Mouse (Mus musculus) intestine, embryonic 15.5 days (tissue): ENCODE results near the gene Coq10a. TPM values are rescaled to one million over a fixed set of nuclear protein-coding genes. Genes with fewer than 3 reads are reported as not detected.

Experiments
- ATAC-seq: fragments of 200-750 bp; cut with Nextera tagmentation; 2 replicates; pipeline ENCODE4 v1.8.0; 2017; ENCODE audit warnings: moderate TSS enrichment, moderate library complexity
- H3K27ac ChIP-seq: fragments of 300-500 bp; sonication (generic); 2 replicates; pipeline ENCODE4 v1.5.1; 2015; ENCODE audit warnings: mild to moderate bottlenecking, inconsistent platforms
- H3K27me3 ChIP-seq: fragments of 300-500 bp; sonication (generic); replicated peaks from 2 replicates; pipeline ENCODE4 v1.6.1; 2015; ENCODE audit warnings: inconsistent platforms
- H3K36me3 ChIP-seq: fragments of 300-500 bp; sonication (generic); 2 replicates; pipeline ENCODE4 v1.6.1; 2015; ENCODE audit warnings: inconsistent platforms
- H3K4me1 ChIP-seq: fragments of 300-500 bp; sonication (generic); replicated peaks from 2 replicates; pipeline ENCODE4 v1.6.1; 2015; ENCODE audit warnings: inconsistent platforms
- H3K4me2 ChIP-seq: fragments of 300-500 bp; sonication (generic); replicated peaks from 2 replicates; pipeline ENCODE4 v1.6.1; 2015; ENCODE audit warnings: mild to moderate bottlenecking, inconsistent platforms
- H3K4me3 ChIP-seq: fragments of 300-500 bp; sonication (generic); replicated peaks from 2 replicates; pipeline ENCODE4 v1.5.1; 2015; ENCODE audit warnings: inconsistent platforms
- H3K9ac ChIP-seq: fragments of 300-500 bp; sonication (generic); 2 replicates; pipeline ENCODE4 v1.6.1; 2015; ENCODE audit warnings: inconsistent platforms
- H3K9me3 ChIP-seq: fragments of 300-500 bp; sonication (generic); 2 replicates; pipeline ENCODE4 v1.6.1; 2016; ENCODE audit warnings: inconsistent platforms
- WGBS: fragments of 180-500 bp; shearing (Covaris S2); methylation state at CpG from one replicate; pipeline ENCODE4 v1.1.7; 2015; 5-methylcytosine and 5-hydroxymethylcytosine counted together
- polyA plus RNA-seq: library from polyadenylated mRNA; unstranded; fragments of >200 nt; fragmentation: Nextera tagmentation; extraction: Ambion mirVana; gene quantifications from 2 replicates; pipeline ENCODE4 v1.2.1, GENCODE M21; 2015

Coq10a gene
- 13.7 TPM in 2 replicates for polyA plus RNA-seq

- no peaks in the 10 kb centered on the region for H3K9me3 ChIP-seq
- H3K27ac ChIP-seq = peak within 1 kb of the TSS; percentile 95
- H3K4me1 ChIP-seq = peaks cover 15% of the 10 kb centered on the region
- under 1% methylated on average over 81 of the region's 87 CpGs for WGBS
- no peaks in the 10 kb centered on the region for H3K27me3 ChIP-seq
- H3K4me3 ChIP-seq = peak within 1 kb of the TSS; percentile 64
- H3K9ac ChIP-seq = peak within 1 kb of the TSS; percentile 75
- H3K4me2 ChIP-seq = peak within 1 kb of the TSS; percentile 93
- peak; percentile 94 for ATAC-seq
- peaks cover 1% of the 10 kb centered on the region; the same call in 1 of the 2 replicates for H3K36me3 ChIP-seq
Observed at GRCm38 (mm10) chr10:128368402-128369217, at the start of gene Coq10a. TSS of gene Coq10a (minus strand) at chr10:128368997.

GRCm38 (mm10) chr10:128414848-128415247 lies 46.1 kb upstream of the Coq10a start:
- Histone ChIP-seq H3K27ac (peak overlapping the region; percentile 80), H3K9ac (no peak overlapping the region), H3K27me3 (no peaks in the 10 kb centered on the region), H3K9me3 (no peaks in the 10 kb centered on the region), H3K4me3 (no peak overlapping the region), H3K36me3 (peaks cover 21% of the 10 kb centered on the region), H3K4me2 (peak overlapping the region; percentile 93; the same call in 1 of the 2 replicates), H3K4me1 (peaks cover 31% of the 10 kb centered on the region)
- WGBS = 78% methylated on average over 5 of the region's 5 CpGs
- peak; percentile 35 for ATAC-seq

- Histone ChIP-seq H3K9ac (peak overlapping the region; percentile 14; the same call in 1 of the 2 replicates), H3K4me1 (peaks cover 38% of the 10 kb centered on the region), H3K36me3 (peaks cover 13% of the 10 kb centered on the region), H3K4me3 (peak overlapping the region; percentile 96; the same call in 1 of the 2 replicates), H3K27me3 (no peaks in the 10 kb centered on the region), H3K27ac (peak overlapping the region; percentile 51; the same call in 1 of the 2 replicates), H3K4me2 (peak overlapping the region; percentile 93), H3K9me3 (no peaks in the 10 kb centered on the region)
- 58% methylated on average over 1 of the region's 1 CpGs for WGBS
- ATAC-seq = no peak
Observed at GRCm38 (mm10) chr10:128413076-128413475, 44.3 kb upstream of the Coq10a start.

DNA sequence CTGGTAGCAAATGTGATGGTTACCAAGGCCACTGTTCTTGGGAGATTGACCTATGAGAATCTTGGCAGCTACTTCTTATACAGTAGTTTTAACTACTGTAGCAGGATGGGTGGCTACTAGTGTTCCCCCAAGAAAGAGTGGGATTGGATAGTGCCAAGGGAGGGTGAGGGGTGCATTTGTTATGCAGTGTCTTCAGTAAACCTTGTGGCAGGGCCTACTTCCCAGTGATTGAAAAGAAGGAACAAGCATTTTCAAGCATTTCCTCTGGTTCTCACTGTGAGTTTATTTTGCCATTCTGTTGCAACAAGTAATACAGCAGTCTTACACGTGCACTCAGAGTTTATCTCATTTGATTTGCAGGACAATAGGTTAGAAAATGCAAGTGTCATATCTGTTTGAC lies 43.8 kb upstream of the Coq10a start:
- Histone ChIP-seq H3K27ac (peak overlapping the region; percentile 98), H3K4me1 (peaks cover 38% of the 10 kb centered on the region), H3K9me3 (no peaks in the 10 kb centered on the region), H3K4me2 (peak overlapping the region; percentile 93), H3K4me3 (peak overlapping the region; percentile 96), H3K27me3 (no peaks in the 10 kb centered on the region), H3K9ac (peak overlapping the region; percentile 14; the same call in 1 of the 2 replicates), H3K36me3 (peaks cover 13% of the 10 kb centered on the region)
- ATAC-seq = no peak
- 30% methylated on average over 1 of the region's 1 CpGs for WGBS

DNA sequence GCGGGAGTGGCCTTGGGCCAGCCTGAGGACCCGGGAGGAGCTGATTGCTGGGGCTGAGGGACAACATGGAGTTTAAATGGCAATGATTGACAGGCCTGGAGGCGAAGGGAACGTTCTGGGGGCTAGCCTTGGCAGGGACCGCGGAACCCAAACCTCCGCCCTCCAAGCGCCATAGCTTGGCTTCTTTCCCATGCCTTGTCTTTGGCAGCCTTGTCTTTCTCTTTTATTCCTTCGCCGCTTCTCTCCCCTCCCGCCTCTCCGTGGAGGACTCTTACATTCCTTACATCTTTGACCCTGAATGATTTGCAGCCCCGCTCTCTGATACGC lies 43.2 kb upstream of the Coq10a start:
- Histone ChIP-seq H3K9me3 (no peaks in the 10 kb centered on the region), H3K27me3 (no peaks in the 10 kb centered on the region), H3K4me1 (peaks cover 38% of the 10 kb centered on the region), H3K27ac (peak overlapping the region; percentile 98), H3K9ac (peak overlapping the region; percentile 84), H3K36me3 (peaks cover 13% of the 10 kb centered on the region), H3K4me2 (peak overlapping the region; percentile 93), H3K4me3 (peak overlapping the region; percentile 96)
- 0% methylated on average over 14 of the region's 14 CpGs for WGBS
- no peak for ATAC-seq

DNA sequence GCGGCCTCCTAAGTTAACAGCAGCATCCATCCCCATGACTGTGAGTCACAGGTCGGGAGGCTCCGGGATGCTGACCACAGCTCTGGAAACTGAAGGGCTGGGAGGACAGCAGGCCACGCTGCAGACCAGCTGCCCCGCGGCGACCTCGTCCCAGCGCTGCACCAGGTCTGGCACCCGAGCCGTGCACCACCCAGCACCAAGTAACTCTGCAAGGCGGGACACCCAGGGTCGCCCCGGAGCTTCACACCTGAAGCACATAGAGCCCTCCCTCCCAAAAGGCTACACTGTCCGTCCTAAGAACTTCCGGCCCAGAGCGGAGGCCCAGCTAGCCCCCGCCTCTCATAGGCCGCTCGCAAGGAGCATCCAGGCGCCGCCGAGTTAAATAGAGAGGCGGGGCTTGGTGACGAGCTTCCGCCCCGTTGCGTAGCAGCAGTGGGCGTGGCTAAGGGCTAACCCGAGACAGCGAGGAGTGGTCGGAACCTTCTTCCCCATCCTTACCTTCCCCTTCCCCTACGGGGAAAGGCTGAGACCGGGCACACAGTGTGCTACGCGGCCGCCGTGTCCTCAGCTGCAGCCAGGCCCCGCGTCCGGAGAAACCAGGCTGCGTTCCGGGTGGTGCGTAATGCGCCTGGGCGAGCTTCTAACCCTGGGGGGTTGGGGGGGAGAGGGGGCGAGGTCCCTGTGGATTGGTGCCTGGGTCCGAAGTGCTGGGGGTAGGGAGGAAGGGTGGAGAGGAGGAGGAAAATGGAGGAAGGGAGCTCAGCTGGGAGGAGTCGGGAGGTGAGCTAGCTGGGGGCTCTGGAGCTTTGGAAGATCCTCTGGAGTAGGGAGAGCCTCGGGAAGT lies 42.6 kb upstream of the Coq10a start, which contains the start of the genes Nabp2 and Rnf41:
Nabp2 (minus strand) TSS at position 282 of the 844 bp plus-strand sequence.
Rnf41 (plus strand) TSS at position 447 of the 844 bp plus-strand sequence.
- Histone ChIP-seq H3K27ac (peak within 1 kb of the TSS; percentile 98), H3K27me3 (no peaks in the 10 kb centered on the region), H3K9ac (peak within 1 kb of the TSS; percentile 84), H3K4me3 (peak within 1 kb of the TSS; percentile 96), H3K4me1 (peaks cover 38% of the 10 kb centered on the region), H3K4me2 (peak within 1 kb of the TSS; percentile 93), H3K36me3 (peaks cover 8% of the 10 kb centered on the region), H3K9me3 (no peaks in the 10 kb centered on the region)
- peak; percentile 89 for ATAC-seq
- under 1% methylated on average over 50 of the region's 50 CpGs for WGBS

DNA sequence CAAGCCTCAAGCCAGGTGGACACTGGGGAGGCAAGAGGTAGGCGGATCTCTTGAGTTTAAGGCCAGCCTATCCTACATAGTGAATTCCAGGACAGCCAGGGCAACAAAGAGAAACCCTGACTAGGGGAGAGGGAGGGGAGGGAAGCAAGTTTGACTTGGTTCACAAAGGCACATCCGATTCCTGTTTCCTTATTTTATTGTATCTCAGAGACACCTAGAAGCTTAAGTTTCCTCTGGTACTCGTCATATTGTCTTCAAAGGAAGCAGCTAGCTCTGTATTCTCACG lies 41.7 kb upstream of the Coq10a start:
- H3K36me3 ChIP-seq = peaks cover 10% of the 10 kb centered on the region
- no peak for ATAC-seq
- H3K4me3 ChIP-seq = peak overlapping the region; percentile 96
- H3K4me1 ChIP-seq = peaks cover 38% of the 10 kb centered on the region
- no peaks in the 10 kb centered on the region for H3K27me3 ChIP-seq
- H3K9ac ChIP-seq = peak overlapping the region; percentile 75; the same call in 1 of the 2 replicates
- 15% methylated on average over 4 of the region's 4 CpGs for WGBS
- peak overlapping the region; percentile 98 for H3K27ac ChIP-seq
- no peaks in the 10 kb centered on the region for H3K9me3 ChIP-seq
- peak overlapping the region; percentile 93 for H3K4me2 ChIP-seq

GRCm38 (mm10) chr10:128409692-128410559 lies 41.1 kb upstream of the Coq10a start:
- peak overlapping the region; percentile 64 for H3K9ac ChIP-seq
- H3K9me3 ChIP-seq = no peaks in the 10 kb centered on the region
- H3K36me3 ChIP-seq = peaks cover 9% of the 10 kb centered on the region
- 5% methylated on average over 36 of the region's 36 CpGs for WGBS
- H3K4me1 ChIP-seq = peaks cover 36% of the 10 kb centered on the region
- H3K27me3 ChIP-seq = no peaks in the 10 kb centered on the region
- peak overlapping the region; percentile 93 for H3K4me2 ChIP-seq
- peak; percentile 87 for ATAC-seq
- peak overlapping the region; percentile 96 for H3K4me3 ChIP-seq
- peak overlapping the region; percentile 98 for H3K27ac ChIP-seq

- H3K27ac ChIP-seq = peak overlapping the region; percentile 76
- ATAC-seq = peak; percentile 7; the same call in 1 of the 2 replicates
- H3K36me3 ChIP-seq = peaks cover 9% of the 10 kb centered on the region
- H3K9ac ChIP-seq = peak overlapping the region; percentile 64
- H3K9me3 ChIP-seq = no peaks in the 10 kb centered on the region
- no peaks in the 10 kb centered on the region for H3K27me3 ChIP-seq
- H3K4me1 ChIP-seq = peaks cover 28% of the 10 kb centered on the region
- WGBS = 19% methylated on average over 35 of the region's 35 CpGs
- peak overlapping the region; percentile 96 for H3K4me3 ChIP-seq
- peak overlapping the region; percentile 93 for H3K4me2 ChIP-seq
Observed at GRCm38 (mm10) chr10:128408591-128409535, 40.1 kb upstream of the Coq10a start.

GRCm38 (mm10) chr10:128403931-128404330 lies 35.1 kb upstream of the Coq10a start:
- WGBS = 88% methylated on average over 7 of the region's 7 CpGs
- Histone ChIP-seq H3K27ac (no peak overlapping the region), H3K9ac (no peak overlapping the region), H3K9me3 (no peaks in the 10 kb centered on the region), H3K27me3 (no peaks in the 10 kb centered on the region), H3K4me3 (no peak overlapping the region), H3K4me1 (peaks cover 7% of the 10 kb centered on the region), H3K4me2 (no peak overlapping the region), H3K36me3 (peaks cover 9% of the 10 kb centered on the region)
- ATAC-seq = no peak

- peaks cover 13% of the 10 kb centered on the region for H3K36me3 ChIP-seq
- H3K27ac ChIP-seq = no peak overlapping the region
- WGBS = 76% methylated on average over 9 of the region's 9 CpGs
- no peak overlapping the region for H3K4me3 ChIP-seq
- no peak overlapping the region for H3K9ac ChIP-seq
- no peaks in the 10 kb centered on the region for H3K9me3 ChIP-seq
- H3K4me1 ChIP-seq = peaks cover 13% of the 10 kb centered on the region
- no peaks in the 10 kb centered on the region for H3K27me3 ChIP-seq
- ATAC-seq = no peak
- H3K4me2 ChIP-seq = peak overlapping the region; percentile 53; the same call in 1 of the 2 replicates
Observed at GRCm38 (mm10) chr10:128401638-128402037, 32.8 kb upstream of the Coq10a start.
